In genomic region chr14:68198802-68199201, GRCm38 (mm10) we compare ENCODE assay signal across 12 mouse cellular contexts.
DNase-seq lines count a peak whose midpoint lies in the region; ATAC-seq lines count a peak whose summit lies in the region.
"Had no signal": no experiment of that assay in that cellular context is flagged by ENCODE, and none has a peak within 500 bp of the region (broad histone marks: within the 10 kb centered on the region; RNA-seq: fewer than 3 reads in every experiment).

No protein-coding gene starts in this region.

- no peaks in the 10 kb centered on the region for H3K9me3 ChIP-seq in forebrain, embryonic 15.5 days
- H3K9me3 ChIP-seq in midbrain, embryonic 16.5 days (replicated peaks; ENCODE audit: control insufficient read depth, low read length, poor library complexity, severe bottlenecking), result no peaks in the 10 kb centered on the region
- H3K9me3 ChIP-seq: limb, embryonic 12.5 days had no signal

- ATAC-seq in forebrain, embryonic 15.5 days (replicated peaks), result no peak; the same call in 1 of the 2 replicates
- peak; percentile 43; the same call in 1 of the 2 replicates for ATAC-seq in midbrain, embryonic 16.5 days
- ATAC-seq: Patski had no signal

- no peaks in the 10 kb centered on the region for H3K27me3 ChIP-seq in forebrain, embryonic 15.5 days
- no peaks in the 10 kb centered on the region for H3K27me3 ChIP-seq in midbrain, embryonic 16.5 days (ENCODE audit: control insufficient read depth, insufficient read depth, low read depth, low read length)

- H3K36me3 ChIP-seq in forebrain, embryonic 15.5 days, result no peaks in the 10 kb centered on the region
- H3K36me3 ChIP-seq in midbrain, embryonic 16.5 days (ENCODE audit: control insufficient read depth, insufficient read depth, low read length), result no peaks in the 10 kb centered on the region
- H3K36me3 ChIP-seq: limb, embryonic 12.5 days had no signal

- H3K9ac ChIP-seq in forebrain, embryonic 15.5 days (replicated peaks), result no peak overlapping the region
- no peak overlapping the region for H3K9ac ChIP-seq in midbrain, embryonic 16.5 days (ENCODE audit: low read depth, low read length)
- H3K9ac ChIP-seq: limb, embryonic 12.5 days had no signal

- H3K4me3 ChIP-seq in forebrain, embryonic 15.5 days, result no peak overlapping the region
- 0 out of 2 replicates have a peak overlapping the region, but pooled peaks have one; percentile 1 for H3K4me3 ChIP-seq in midbrain, embryonic 16.5 days (ENCODE audit: low read depth, low read length)
- H3K4me3 ChIP-seq: limb, embryonic 12.5 days had no signal

- peak; percentile 22 to 35 for DNase-seq in cerebellum, adult 18-20 months
- no peak for DNase-seq in cerebellum, adult 9-11 months
- DNase-seq in kidney, postnatal 36 days, result peak; percentile 7 to 16
- DNase-seq in kidney, adult 9 months, result no peak
- no peak for DNase-seq in left cerebral cortex, adult 8-10 months (ENCODE audit: low spot score in 2 of 2)
- no peak for DNase-seq in thymus, adult 18-20 months
- DNase-seq: kidney, adult 8-10 months; lung, postnatal 4 days had no signal

- H3K4me2 ChIP-seq in forebrain, embryonic 15.5 days (replicated peaks), result peak overlapping the region; percentile 19
- H3K4me2 ChIP-seq in midbrain, embryonic 16.5 days (ENCODE audit: low read length), result peak overlapping the region; percentile 48
- H3K4me2 ChIP-seq: limb, embryonic 12.5 days had no signal

- H3K27ac ChIP-seq in forebrain, embryonic 15.5 days (replicated peaks), result no peak overlapping the region
- no peak overlapping the region for H3K27ac ChIP-seq in midbrain, embryonic 16.5 days (ENCODE audit: low read length)
- H3K27ac ChIP-seq: limb, embryonic 12.5 days had no signal

- WGBS in forebrain, embryonic 15.5 days, result 9% methylated on average over 8 of the region's 8 CpGs
- 3% methylated on average over 8 of the region's 8 CpGs for WGBS in midbrain, embryonic 16.5 days

- H3K4me1 ChIP-seq in forebrain, embryonic 15.5 days, result peaks cover 34% of the 10 kb centered on the region
- H3K4me1 ChIP-seq in midbrain, embryonic 16.5 days (ENCODE audit: control insufficient read depth, insufficient read depth, low read length), result peaks cover 22% of the 10 kb centered on the region

Comparison
In these comparisons a context has a peak if more than half of its experiments do, and no peak if none do; other contexts are left out.
1. DNase-seq: peak in cerebellum, adult 18-20 months (2 of 2) and kidney, postnatal 36 days (2 of 2); none in cerebellum, adult 9-11 months (single experiment), kidney, adult 9 months (single experiment), left cerebral cortex, adult 8-10 months (0 of 2) and thymus, adult 18-20 months (0 of 2).